Mouse (Mus musculus): ENCODE results near the gene Gjb4. TPM values are rescaled to one million over a fixed set of nuclear protein-coding genes. Genes with fewer than 3 reads are reported as not detected.

Gene Gjb4
- polyA plus RNA-seq, 1 experiment, result 9.0 TPM

- Histone ChIP-seq H3K79me3 (ENCODE audit: low read depth) (no peaks in the 10 kb centered on the region), H3K4me3 (ENCODE audit: insufficient read depth, poor library complexity, severe bottlenecking) (no peak overlapping the region), H3K27me3 (ENCODE audit: control insufficient read depth, insufficient read depth, insufficient read length) (no peaks in the 10 kb centered on the region), H3K36me3 (ENCODE audit: control insufficient read depth, insufficient read depth) (no peaks in the 10 kb centered on the region), H3ac (ENCODE audit: control insufficient read depth, insufficient read length, low read depth) (no peak overlapping the region), H3K79me2 (ENCODE audit: control insufficient read depth, insufficient read depth) (no peaks in the 10 kb centered on the region)
- TF ChIP-seq CEBPB (IDR thresholded peaks at IDR 0.05; ENCODE audit: low read depth), result no peak
Observed at GRCm38 (mm10) chr4:127370447-127370846, 16.6 kb upstream of the Gjb4 start.

- TF ChIP-seq MAX (IDR thresholded peaks at IDR 0.05) (no peak), CTCF (IDR thresholded peaks at IDR 0.05; ENCODE audit: control insufficient read depth, insufficient read depth, insufficient read length) (peak; percentile 88)
- Histone ChIP-seq H3K27me3 (ENCODE audit: control insufficient read depth, insufficient read depth, insufficient read length) (peaks cover 3% of the 10 kb centered on the region), H3ac (ENCODE audit: control insufficient read depth, insufficient read length, low read depth) (no peak overlapping the region), H3K79me3 (ENCODE audit: low read depth) (no peaks in the 10 kb centered on the region), H3K4me3 (ENCODE audit: insufficient read depth, poor library complexity, severe bottlenecking) (no peak overlapping the region), H3K36me3 (ENCODE audit: control insufficient read depth, insufficient read depth) (no peaks in the 10 kb centered on the region), H3K79me2 (ENCODE audit: control insufficient read depth, insufficient read depth) (no peaks in the 10 kb centered on the region)
Observed at GRCm38 (mm10) chr4:127368379-127368973, 14.6 kb upstream of the Gjb4 start.

GRCm38 (mm10) chr4:127365834-127366233 lies 12.0 kb upstream of the Gjb4 start:
- H3K79me2 ChIP-seq (ENCODE audit: control insufficient read depth, insufficient read depth), result no peaks in the 10 kb centered on the region
- peaks cover 3% of the 10 kb centered on the region for H3K27me3 ChIP-seq (ENCODE audit: control insufficient read depth, insufficient read depth, insufficient read length)

DNA sequence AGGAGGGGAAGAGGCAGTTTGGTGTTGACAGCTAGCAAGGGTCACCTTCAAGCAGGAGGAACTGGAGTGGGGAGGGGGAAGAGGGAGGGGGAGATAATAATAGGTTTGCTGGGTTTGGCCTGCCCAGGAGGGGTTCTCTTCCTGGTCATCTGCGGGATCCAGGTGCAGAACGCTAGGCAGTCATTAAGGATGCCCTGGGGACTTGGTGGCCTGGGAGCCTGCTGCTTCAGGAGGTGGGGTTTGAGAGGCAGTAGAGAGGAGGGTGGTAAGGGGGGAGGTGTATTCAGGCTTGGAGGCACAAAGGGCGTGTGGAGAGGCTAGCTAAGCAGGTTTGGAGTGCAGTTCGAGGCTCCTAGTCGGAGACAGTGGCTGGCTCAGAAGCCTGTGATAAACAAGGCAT lies 11.6 kb upstream of the Gjb4 start:
- Histone ChIP-seq H3K4me3 (ENCODE audit: insufficient read depth, poor library complexity, severe bottlenecking) (no peak overlapping the region), H3ac (ENCODE audit: control insufficient read depth, insufficient read length, low read depth) (no peak overlapping the region), H3K36me3 (ENCODE audit: control insufficient read depth, insufficient read depth) (no peaks in the 10 kb centered on the region), H3K79me2 (ENCODE audit: control insufficient read depth, insufficient read depth) (no peaks in the 10 kb centered on the region), H3K27me3 (ENCODE audit: control insufficient read depth, insufficient read depth, insufficient read length) (peaks cover 3% of the 10 kb centered on the region), H3K79me3 (ENCODE audit: low read depth) (no peaks in the 10 kb centered on the region)
- TF ChIP-seq MAX (IDR thresholded peaks at IDR 0.05), result no peak
- TF ChIP-seq CEBPB (IDR thresholded peaks at IDR 0.05; ENCODE audit: low read depth), result no peak
- no peak for TF ChIP-seq USF1 (IDR thresholded peaks at IDR 0.05; ENCODE audit: low read depth)
- no peak for TF ChIP-seq MYOG (IDR thresholded peaks at IDR 0.05; ENCODE audit: control insufficient read depth, extremely low read depth, insufficient read length)
- TF ChIP-seq CTCF (IDR thresholded peaks at IDR 0.05; ENCODE audit: control insufficient read depth, insufficient read depth, insufficient read length), result no peak
- TF ChIP-seq MYOD1 (IDR thresholded peaks at IDR 0.05; ENCODE audit: control insufficient read depth, insufficient read length, low read depth), result no peak
- no peak for TF ChIP-seq FOSL1 (IDR thresholded peaks at IDR 0.05; ENCODE audit: insufficient read depth, low read length, poor library complexity, severe bottlenecking)

More at GRCm38 (mm10) chr4:127365834-127366233, 12.0 kb upstream of the Gjb4 start:
- Histone ChIP-seq H3K4me3 (ENCODE audit: insufficient read depth, poor library complexity, severe bottlenecking) (no peak overlapping the region), H3K79me3 (ENCODE audit: low read depth) (no peaks in the 10 kb centered on the region), H3K36me3 (ENCODE audit: control insufficient read depth, insufficient read depth) (no peaks in the 10 kb centered on the region), H3ac (ENCODE audit: control insufficient read depth, insufficient read length, low read depth) (no peak overlapping the region)
- TF ChIP-seq MAX (IDR thresholded peaks at IDR 0.05) (no peak), CTCF (IDR thresholded peaks at IDR 0.05; ENCODE audit: control insufficient read depth, insufficient read depth, insufficient read length) (no peak), CEBPB (IDR thresholded peaks at IDR 0.05; ENCODE audit: low read depth) (no peak), MYOD1 (IDR thresholded peaks at IDR 0.05; ENCODE audit: control insufficient read depth, insufficient read length, low read depth) (no peak), USF1 (IDR thresholded peaks at IDR 0.05; ENCODE audit: low read depth) (no peak), FOSL1 (IDR thresholded peaks at IDR 0.05; ENCODE audit: insufficient read depth, low read length, poor library complexity, severe bottlenecking) (no peak), MYOG (IDR thresholded peaks at IDR 0.05; ENCODE audit: control insufficient read depth, extremely low read depth, insufficient read length) (no peak)

- Histone ChIP-seq H3K79me3 (ENCODE audit: low read depth) (no peaks in the 10 kb centered on the region), H3K4me3 (ENCODE audit: insufficient read depth, poor library complexity, severe bottlenecking) (no peak overlapping the region), H3K79me2 (ENCODE audit: control insufficient read depth, insufficient read depth) (no peaks in the 10 kb centered on the region), H3K36me3 (ENCODE audit: control insufficient read depth, insufficient read depth) (no peaks in the 10 kb centered on the region), H3ac (ENCODE audit: control insufficient read depth, insufficient read length, low read depth) (no peak overlapping the region), H3K27me3 (ENCODE audit: control insufficient read depth, insufficient read depth, insufficient read length) (peaks cover 3% of the 10 kb centered on the region)
- no peak for TF ChIP-seq CEBPB (IDR thresholded peaks at IDR 0.05; ENCODE audit: low read depth)
- no peak for TF ChIP-seq MAX (IDR thresholded peaks at IDR 0.05)
- TF ChIP-seq MYOG (IDR thresholded peaks at IDR 0.05; ENCODE audit: control insufficient read depth, extremely low read depth, insufficient read length), result no peak
- no peak for TF ChIP-seq FOSL1 (IDR thresholded peaks at IDR 0.05; ENCODE audit: insufficient read depth, low read length, poor library complexity, severe bottlenecking)
- TF ChIP-seq MYOD1 (IDR thresholded peaks at IDR 0.05; ENCODE audit: control insufficient read depth, insufficient read length, low read depth), result no peak
- TF ChIP-seq USF1 (IDR thresholded peaks at IDR 0.05; ENCODE audit: low read depth), result no peak
- TF ChIP-seq CTCF (IDR thresholded peaks at IDR 0.05; ENCODE audit: control insufficient read depth, insufficient read depth, insufficient read length), result no peak
Observed at GRCm38 (mm10) chr4:127364431-127364830, 10.6 kb upstream of the Gjb4 start.

- Histone ChIP-seq H3K79me3 (ENCODE audit: low read depth) (no peaks in the 10 kb centered on the region), H3K79me2 (ENCODE audit: control insufficient read depth, insufficient read depth) (no peaks in the 10 kb centered on the region), H3K4me3 (ENCODE audit: insufficient read depth, poor library complexity, severe bottlenecking) (no peak overlapping the region), H3ac (ENCODE audit: control insufficient read depth, insufficient read length, low read depth) (no peak overlapping the region), H3K36me3 (ENCODE audit: control insufficient read depth, insufficient read depth) (no peaks in the 10 kb centered on the region), H3K27me3 (ENCODE audit: control insufficient read depth, insufficient read depth, insufficient read length) (peaks cover 3% of the 10 kb centered on the region)
- TF ChIP-seq CEBPB (IDR thresholded peaks at IDR 0.05; ENCODE audit: low read depth) (no peak), USF1 (IDR thresholded peaks at IDR 0.05; ENCODE audit: low read depth) (no peak), FOSL1 (IDR thresholded peaks at IDR 0.05; ENCODE audit: insufficient read depth, low read length, poor library complexity, severe bottlenecking) (no peak), MYOD1 (IDR thresholded peaks at IDR 0.05; ENCODE audit: control insufficient read depth, insufficient read length, low read depth) (no peak), MYOG (IDR thresholded peaks at IDR 0.05; ENCODE audit: control insufficient read depth, extremely low read depth, insufficient read length) (no peak), CTCF (IDR thresholded peaks at IDR 0.05; ENCODE audit: control insufficient read depth, insufficient read depth, insufficient read length) (no peak), MAX (IDR thresholded peaks at IDR 0.05) (no peak)
Observed at GRCm38 (mm10) chr4:127363331-127363730, 9.4 kb upstream of the Gjb4 start.
